Mouse (Mus musculus) embryonic facial prominence, embryonic 14.5 days (tissue): ENCODE data around the gene Vmn1r230. TPM values are rescaled to one million over a fixed set of nuclear protein-coding genes. Genes with fewer than 3 reads are reported as not detected.

Experiments used
- ATAC-seq: fragments of 200-750 bp; cut with Nextera tagmentation; 2 replicates; pipeline ENCODE4 v1.8.0; 2017; ENCODE audit warnings: low read depth, moderate number of reproducible peaks, moderate TSS enrichment
- DNase-seq: peaks from one replicate; pipeline ENCODE4 v3.0.0-alpha.2; 2015; ENCODE audit warnings: low spot score
- H3K27ac ChIP-seq: fragments of 300-500 bp; sonication (generic); replicated peaks from 2 replicates; pipeline ENCODE4 v1.5.1; 2014; ENCODE audit warnings: low read depth, mild to moderate bottlenecking, low read length, moderate library complexity
- H3K27me3 ChIP-seq: fragments of 300-500 bp; sonication (generic); replicated peaks from 2 replicates; pipeline ENCODE4 v1.6.1; 2014; ENCODE audit warnings: low read length; ENCODE audit not compliant: control insufficient read depth, insufficient read depth
- H3K36me3 ChIP-seq: fragments of 300-500 bp; sonication (generic); 2 replicates; pipeline ENCODE4 v1.6.1; 2014; ENCODE audit warnings: low read length, mixed read lengths; ENCODE audit not compliant: control insufficient read depth, insufficient read depth
- H3K4me1 ChIP-seq: fragments of 300-500 bp; sonication (generic); 2 replicates; pipeline ENCODE4 v1.6.1; 2014; ENCODE audit warnings: antibody characterized with exemption, low read length; ENCODE audit not compliant: control insufficient read depth, insufficient read depth
- H3K4me2 ChIP-seq: fragments of 300-500 bp; sonication (generic); 2 replicates; pipeline ENCODE4 v1.6.1; 2014; ENCODE audit warnings: low read depth, mild to moderate bottlenecking, low read length, moderate library complexity, mixed read lengths
- H3K4me3 ChIP-seq: fragments of 300-500 bp; sonication (generic); 2 replicates; pipeline ENCODE4 v1.5.1; 2014; ENCODE audit warnings: low read depth, mild to moderate bottlenecking, low read length
- H3K9ac ChIP-seq: fragments of 300-500 bp; sonication (generic); 2 replicates; pipeline ENCODE4 v1.6.1; 2014; ENCODE audit warnings: low read depth, mild to moderate bottlenecking, low read length, moderate library complexity, mixed read lengths
- H3K9me3 ChIP-seq: fragments of 300-500 bp; sonication (generic); 2 replicates; pipeline ENCODE4 v1.6.1; 2016; ENCODE audit warnings: low read length; ENCODE audit not compliant: control insufficient read depth
- WGBS: fragments of 180-500 bp; shearing (Covaris S2); extraction: QIAGEN DNeasy Blood & Tissue Kit; methylation state at CpG from one replicate; pipeline ENCODE4 v1.1.7; 2014; 5-methylcytosine and 5-hydroxymethylcytosine counted together
- polyA plus RNA-seq: library from polyadenylated mRNA; unstranded; fragments of >200 nt; fragmentation: Nextera tagmentation; extraction: Ambion mirVana; gene quantifications from 2 replicates; pipeline ENCODE4 v1.2.1, GENCODE M21; 2014

Gene Vmn1r230
- not detected in 2 replicates for polyA plus RNA-seq

GRCm38 (mm10) chr17:20840144-20840543, at the start of gene Vmn1r230:
Vmn1r230 (plus strand) TSS chr17:20840444.
- no peaks in the 10 kb centered on the region for H3K27me3 ChIP-seq
- H3K36me3 ChIP-seq = no peaks in the 10 kb centered on the region
- no peak within 1 kb of the TSS for H3K4me2 ChIP-seq
- 0 out of 2 replicates have a peak, but pooled peaks cover 3% of the 10 kb centered on the region for H3K9me3 ChIP-seq
- DNase-seq (no peak), ATAC-seq (no peak)
- no peaks in the 10 kb centered on the region for H3K4me1 ChIP-seq
- H3K27ac ChIP-seq = no peak within 1 kb of the TSS
- H3K4me3 ChIP-seq = no peak within 1 kb of the TSS
- no peak within 1 kb of the TSS for H3K9ac ChIP-seq
- WGBS = 6% methylated on average over 1 of the region's 1 CpGs

- no peak within 1 kb of the TSS for H3K27ac ChIP-seq
- 58% methylated on average over 1 of the region's 1 CpGs for WGBS
- H3K4me1 ChIP-seq = no peaks in the 10 kb centered on the region
- no peak within 1 kb of the TSS for H3K4me2 ChIP-seq
- no peaks in the 10 kb centered on the region for H3K36me3 ChIP-seq
- H3K27me3 ChIP-seq = no peaks in the 10 kb centered on the region
- no peaks in the 10 kb centered on the region for H3K9me3 ChIP-seq
- DNase-seq = no peak
- no peak within 1 kb of the TSS for H3K4me3 ChIP-seq
- H3K9ac ChIP-seq = no peak within 1 kb of the TSS
- ATAC-seq = no peak
Measured at GRCm38 (mm10) chr17:20811255-20811654, 29.0 kb upstream of the Vmn1r230 start, which contains the start of gene Vmn1r229. Vmn1r229 (plus strand) TSS chr17:20811555.

Other genes with a start within 250 kb of the Vmn1r230 start
- gene Vmn2r110, start 244.0 kb upstream of the Vmn1r230 start, polyA plus RNA-seq = 0.03 and 0.05 TPM in 2 replicates
- not detected in 2 replicates for gene Fpr-rs3, start 215.6 kb upstream of the Vmn1r230 start, polyA plus RNA-seq
- not detected in 2 replicates for gene Vmn1r226, start 157.6 kb upstream of the Vmn1r230 start, polyA plus RNA-seq
- not detected in 2 replicates for gene Vmn1r227, start 110.6 kb upstream of the Vmn1r230 start, polyA plus RNA-seq
- gene Vmn1r228, start 54.3 kb upstream of the Vmn1r230 start, polyA plus RNA-seq = not detected in 2 replicates
- gene Vmn1r229, start 28.9 kb upstream of the Vmn1r230 start, polyA plus RNA-seq = 0.07 TPM in 1 of 2 replicates, not detected in the other
- gene Vmn1r231, start 64.6 kb downstream of the Vmn1r230 start, polyA plus RNA-seq = not detected in 2 replicates
- gene Vmn1r232, start 79.3 kb downstream of the Vmn1r230 start, polyA plus RNA-seq = not detected in 2 replicates
- 335 and 378 TPM in 2 replicates for gene Ppp2r1a, start 104.9 kb downstream of the Vmn1r230 start, polyA plus RNA-seq
- not detected in 2 replicates for gene Vmn1r233, start 156.0 kb downstream of the Vmn1r230 start, polyA plus RNA-seq
- 15.2 and 18.5 TPM in 2 replicates for gene Zfp160, start 168.5 kb downstream of the Vmn1r230 start, polyA plus RNA-seq